Mouse (Mus musculus) hindbrain, embryonic 16.5 days (tissue): ENCODE results near the gene Mms19. TPM values are rescaled to one million over a fixed set of nuclear protein-coding genes. Genes with fewer than 3 reads are reported as not detected.

Experiments
- ATAC-seq: fragments of 200-750 bp; cut with Nextera tagmentation; 2 replicates; pipeline ENCODE4 v1.8.0; 2017; ENCODE audit warnings: moderate TSS enrichment, moderate library complexity
- H3K27ac ChIP-seq: fragments of 300-500 bp; sonication (generic); 2 replicates; pipeline ENCODE4 v1.5.1; 2014; ENCODE audit warnings: low read depth, mild to moderate bottlenecking, control low read depth, low read length, moderate library complexity
- H3K27me3 ChIP-seq: fragments of 300-500 bp; sonication (generic); replicated peaks from 2 replicates; pipeline ENCODE4 v1.6.1; 2014; ENCODE audit warnings: low read length; ENCODE audit not compliant: control insufficient read depth, insufficient read depth
- H3K36me3 ChIP-seq: fragments of 300-500 bp; sonication (generic); 2 replicates; pipeline ENCODE4 v1.6.1; 2014; ENCODE audit warnings: mild to moderate bottlenecking, low read length, moderate library complexity, mixed read lengths; ENCODE audit not compliant: control insufficient read depth, insufficient read depth
- H3K4me1 ChIP-seq: fragments of 300-500 bp; sonication (generic); 2 replicates; pipeline ENCODE4 v1.6.1; 2014; ENCODE audit warnings: low read depth, low read length; ENCODE audit not compliant: control insufficient read depth, insufficient read depth
- H3K4me2 ChIP-seq: fragments of 300-500 bp; sonication (generic); 2 replicates; pipeline ENCODE4 v1.6.1; 2014; ENCODE audit warnings: mild to moderate bottlenecking, low read length, control low read depth, moderate library complexity
- H3K4me3 ChIP-seq: fragments of 300-500 bp; sonication (generic); 2 replicates; pipeline ENCODE4 v1.5.1; 2014; ENCODE audit warnings: mild to moderate bottlenecking, low read length, control low read depth, moderate library complexity
- H3K9ac ChIP-seq: fragments of 300-500 bp; sonication (generic); 2 replicates; pipeline ENCODE4 v1.6.1; 2014; ENCODE audit warnings: low read depth, mild to moderate bottlenecking, control low read depth, low read length, moderate library complexity
- H3K9me3 ChIP-seq: fragments of 300-500 bp; sonication (generic); 2 replicates; pipeline ENCODE4 v1.6.1; 2014; ENCODE audit warnings: mild to moderate bottlenecking, low read length, moderate library complexity; ENCODE audit not compliant: control insufficient read depth
- WGBS: fragments of 180-500 bp; shearing (Covaris S2); extraction: QIAGEN DNeasy Blood & Tissue Kit; methylation state at CpG from one replicate; pipeline ENCODE4 v1.1.7; 2014; 5-methylcytosine and 5-hydroxymethylcytosine counted together
- polyA plus RNA-seq: library from polyadenylated mRNA; unstranded; fragments of >200 nt; fragmentation: Nextera tagmentation; extraction: Ambion mirVana; gene quantifications from 2 replicates; pipeline ENCODE4 v1.2.1, GENCODE M21; 2015

The Mms19 gene
- polyA plus RNA-seq, 1 experiment from 2014 or later, result 31.3 TPM

- no peak overlapping the region for H3K4me2 ChIP-seq
- no peaks in the 10 kb centered on the region for H3K27me3 ChIP-seq
- no peak overlapping the region for H3K9ac ChIP-seq
- no peak overlapping the region for H3K4me3 ChIP-seq
- H3K36me3 ChIP-seq, result no peaks in the 10 kb centered on the region
- no peak for ATAC-seq
- WGBS, result 91% methylated on average over 8 of the region's 8 CpGs
- peaks cover 4% of the 10 kb centered on the region; the same call in 1 of the 2 replicates for H3K4me1 ChIP-seq
- H3K9me3 ChIP-seq, result no peaks in the 10 kb centered on the region
- no peak overlapping the region for H3K27ac ChIP-seq
These were observed 80.4 kb downstream of the Mms19 start for GRCm38 (mm10) chr19:41900495-41901090.

- H3K27ac ChIP-seq, result no peak overlapping the region
- H3K4me3 ChIP-seq, result no peak overlapping the region
- H3K27me3 ChIP-seq, result no peaks in the 10 kb centered on the region
- no peak for ATAC-seq
- H3K4me2 ChIP-seq, result no peak overlapping the region
- H3K9ac ChIP-seq, result no peak overlapping the region
- H3K4me1 ChIP-seq, result peaks cover 15% of the 10 kb centered on the region
- 48% methylated on average over 4 of the region's 4 CpGs for WGBS
- no peaks in the 10 kb centered on the region for H3K9me3 ChIP-seq
- H3K36me3 ChIP-seq, result no peaks in the 10 kb centered on the region
These were observed 82.1 kb downstream of the Mms19 start for GRCm38 (mm10) chr19:41898860-41899259.

GRCm38 (mm10) chr19:41896319-41896711 lies 84.6 kb downstream of the Mms19 start:
- Histone ChIP-seq H3K4me2 (peak overlapping the region; percentile 89), H3K27me3 (no peaks in the 10 kb centered on the region), H3K36me3 (no peaks in the 10 kb centered on the region), H3K27ac (no peak overlapping the region; the same call in 1 of the 2 replicates), H3K9me3 (no peaks in the 10 kb centered on the region), H3K4me1 (peaks cover 15% of the 10 kb centered on the region), H3K4me3 (peak overlapping the region; percentile 86), H3K9ac (peak overlapping the region; percentile 50)
- 18% methylated on average over 18 of the region's 18 CpGs for WGBS
- ATAC-seq, result peak; percentile 63

GRCm38 (mm10) chr19:41895460-41896318 lies 85.3 kb downstream of the Mms19 start, which contains the start of gene Rrp12:
TSS of gene Rrp12 (minus strand) at chr19:41896173.
- no peaks in the 10 kb centered on the region for H3K27me3 ChIP-seq
- ATAC-seq, result peak; percentile 97
- under 1% methylated on average over 46 of the region's 46 CpGs for WGBS
- peak within 1 kb of the TSS; percentile 89 for H3K4me2 ChIP-seq
- H3K9me3 ChIP-seq, result no peaks in the 10 kb centered on the region
- peaks cover 15% of the 10 kb centered on the region for H3K4me1 ChIP-seq
- H3K36me3 ChIP-seq, result no peaks in the 10 kb centered on the region
- peak within 1 kb of the TSS; percentile 72 for H3K9ac ChIP-seq
- peak within 1 kb of the TSS; percentile 86 for H3K4me3 ChIP-seq
- H3K27ac ChIP-seq, result peak within 1 kb of the TSS; percentile 29

- Histone ChIP-seq H3K4me2 (peak overlapping the region; percentile 89), H3K4me1 (peaks cover 15% of the 10 kb centered on the region), H3K27me3 (no peaks in the 10 kb centered on the region), H3K9me3 (no peaks in the 10 kb centered on the region), H3K27ac (no peak overlapping the region), H3K36me3 (peaks cover 2% of the 10 kb centered on the region; the same call in 1 of the 2 replicates), H3K9ac (peak overlapping the region; percentile 72; the same call in 1 of the 2 replicates), H3K4me3 (peak overlapping the region; percentile 86)
- no peak for ATAC-seq
- WGBS, result 51% methylated on average over 7 of the region's 7 CpGs
These were observed 86.0 kb downstream of the Mms19 start for GRCm38 (mm10) chr19:41894959-41895358.

Other genes with a start within 250 kb of the Mms19 start
- gene Slit1, start 237.5 kb downstream of the Mms19 start, polyA plus RNA-seq, result 17.4 and 23.1 TPM in 2 replicates
- gene Arhgap19, start 179.1 kb downstream of the Mms19 start, polyA plus RNA-seq, result 3.8 and 5.9 TPM in 2 replicates
- 18.2 and 19.6 TPM in 2 replicates for gene Frat1, start 151.2 kb downstream of the Mms19 start, polyA plus RNA-seq
- gene Frat2, start 133.0 kb downstream of the Mms19 start, polyA plus RNA-seq, result 4.3 and 4.6 TPM in 2 replicates
- 16.6 and 21.2 TPM in 2 replicates for gene Rrp12, start 85.0 kb downstream of the Mms19 start, polyA plus RNA-seq
- 619 and 637 TPM in 2 replicates for gene Pgam1, start 69.2 kb downstream of the Mms19 start, polyA plus RNA-seq
- 52.4 and 55.9 TPM in 2 replicates for gene Exosc1, start 47.7 kb downstream of the Mms19 start, polyA plus RNA-seq
- gene Zdhhc16, start 47.7 kb downstream of the Mms19 start, polyA plus RNA-seq, result 91.3 and 91.4 TPM in 2 replicates
- gene Ubtd1, start 606 bp upstream of the Mms19 start, polyA plus RNA-seq, result 13.4 and 15.2 TPM in 2 replicates
- 1.1 and 1.5 TPM in 2 replicates for gene Ankrd2, start 54.8 kb upstream of the Mms19 start, polyA plus RNA-seq
- 2.0 and 2.4 TPM in 2 replicates for gene Hoga1, start 64.5 kb upstream of the Mms19 start, polyA plus RNA-seq
- not detected in 2 replicates for gene 4933411K16Rik, start 71.1 kb upstream of the Mms19 start, polyA plus RNA-seq
- gene Morn4, start 105.2 kb upstream of the Mms19 start, polyA plus RNA-seq, result 137 and 139 TPM in 2 replicates
- 9.6 and 23.9 TPM in 2 replicates for gene Pi4k2a, start 109.3 kb upstream of the Mms19 start, polyA plus RNA-seq
- 12.2 and 12.6 TPM in 2 replicates for gene Avpi1, start 147.9 kb upstream of the Mms19 start, polyA plus RNA-seq
- 1.5 and 2.3 TPM in 2 replicates for gene Marveld1, start 166.2 kb upstream of the Mms19 start, polyA plus RNA-seq
- gene Zfyve27, start 182.8 kb upstream of the Mms19 start, polyA plus RNA-seq, result 56.4 and 62.4 TPM in 2 replicates
- 2.7 and 3.5 TPM in 2 replicates for gene Sfrp5, start 221.1 kb upstream of the Mms19 start, polyA plus RNA-seq